Mouse (Mus musculus) hematopoietic stem cell, adult 5-6 weeks (primary cell): ENCODE results near the gene Ldb2. TPM values are rescaled to one million over a fixed set of nuclear protein-coding genes. Genes with fewer than 3 reads are reported as not detected.

ENCODE experiments used
- ATAC-seq, 2 experiments: fragments of 125-278 bp in 1 of 2; replicated peaks in 1 of 2; 2 replicates each; pipeline ENCODE4 v1.8.0; 2016 to 2017; ENCODE audit warnings: inconsistent platforms in 2 of 2, mild to moderate bottlenecking in 2 of 2, moderate number of reproducible peaks in 2 of 2, low read depth in 1 of 2, moderate TSS enrichment in 1 of 2; ENCODE audit not compliant: low FRiP score in 2 of 2, poor library complexity in 2 of 2, severe bottlenecking in 2 of 2, insufficient read depth in 1 of 2, low TSS enrichment in 1 of 2
- total RNA-seq: library from RNA; stranded (forward); fragments of 172-1452, 232-1000 nt; gene quantifications from 2 replicates; pipeline ENCODE4 v1.2.3, GENCODE M21; 2017

Ldb2 gene
- total RNA-seq, 1 experiment from 2014 or later = not detected

GRCm38 (mm10) chr5:44601340-44601739, 198.1 kb downstream of the Ldb2 start:
- no peak for ATAC-seq

GRCm38 (mm10) chr5:44593522-44594218, 205.8 kb downstream of the Ldb2 start:
- ATAC-seq = no peak

GRCm38 (mm10) chr5:44590750-44591149, 208.7 kb downstream of the Ldb2 start:
- ATAC-seq = no peak

GRCm38 (mm10) chr5:44589318-44589717, 210.2 kb downstream of the Ldb2 start:
- no peak for ATAC-seq

GRCm38 (mm10) chr5:44586571-44586970, 212.9 kb downstream of the Ldb2 start:
- ATAC-seq = no peak

GRCm38 (mm10) chr5:44579899-44580459, 219.5 kb downstream of the Ldb2 start:
- no peak for ATAC-seq

GRCm38 (mm10) chr5:44576682-44577349, 222.7 kb downstream of the Ldb2 start:
- ATAC-seq = no peak

- ATAC-seq = no peak
These were observed 224.8 kb downstream of the Ldb2 start for GRCm38 (mm10) chr5:44574681-44575080.

GRCm38 (mm10) chr5:44553765-44554352, 245.6 kb downstream of the Ldb2 start:
- no peak for ATAC-seq

- no peak for ATAC-seq
These were observed 246.3 kb downstream of the Ldb2 start for GRCm38 (mm10) chr5:44553155-44553554.

- ATAC-seq = no peak
These were observed 247.4 kb downstream of the Ldb2 start for GRCm38 (mm10) chr5:44552121-44552520.

- ATAC-seq = no peak
These were observed 251.0 kb downstream of the Ldb2 start for GRCm38 (mm10) chr5:44548468-44548867.

GRCm38 (mm10) chr5:44543472-44544132, 255.9 kb downstream of the Ldb2 start:
- no peak for ATAC-seq

- no peak for ATAC-seq
These were observed 257.7 kb downstream of the Ldb2 start for GRCm38 (mm10) chr5:44541748-44542147.

- no peak for ATAC-seq
These were observed 260.8 kb downstream of the Ldb2 start for GRCm38 (mm10) chr5:44538687-44539086.

- ATAC-seq = no peak
These were observed 261.5 kb downstream of the Ldb2 start for GRCm38 (mm10) chr5:44538000-44538395.

- no peak for ATAC-seq
These were observed 262.0 kb downstream of the Ldb2 start for GRCm38 (mm10) chr5:44537316-44537999.
